Mouse (Mus musculus) CD8-positive naive resting alpha-beta T cell, adult 2 months (primary cell): ENCODE results near the gene Ntn1.

Source experiments
- DNase-seq, 2 experiments: peaks; one replicate each; pipeline ENCODE4 v3.0.0; 2022; ENCODE audit warnings: low read depth in 2 of 2, low spot score in 2 of 2

The Ntn1 gene

GRCm38 (mm10) chr11:68339856-68340255 is 60.8 kb downstream of the Ntn1 start:
- DNase-seq: no peak

GRCm38 (mm10) chr11:68339331-68339730 is 61.3 kb downstream of the Ntn1 start:
- DNase-seq: no peak

DNA sequence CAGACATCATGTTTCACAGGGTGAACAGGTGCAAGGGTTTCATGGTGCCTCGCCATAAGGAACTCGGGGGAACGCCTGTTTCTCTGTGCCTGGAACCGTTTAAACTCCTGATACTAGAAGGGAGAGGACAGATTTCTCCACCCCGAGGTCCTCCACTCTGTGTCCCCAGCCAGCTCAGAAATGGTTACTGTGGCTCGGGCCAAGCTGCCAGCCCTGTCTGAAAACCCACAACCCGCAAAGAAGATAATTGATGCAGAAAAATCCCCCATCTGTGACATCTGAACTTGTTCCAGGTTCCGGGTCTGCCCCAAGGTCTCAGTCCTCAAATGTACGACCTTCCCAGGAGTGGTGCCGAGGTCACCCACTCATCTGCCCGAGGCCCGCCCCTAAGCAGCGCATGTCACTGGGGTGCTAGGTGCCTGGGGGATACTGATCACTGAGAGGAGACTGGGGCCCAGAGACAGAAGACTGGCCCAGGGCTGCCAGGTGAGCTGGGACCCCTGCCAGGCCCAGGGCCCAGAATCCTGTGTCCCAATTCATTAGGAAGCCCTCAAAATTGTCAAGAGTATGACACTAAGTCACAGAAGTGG is 68.9 kb downstream of the Ntn1 start:
- no peak for DNase-seq

DNA sequence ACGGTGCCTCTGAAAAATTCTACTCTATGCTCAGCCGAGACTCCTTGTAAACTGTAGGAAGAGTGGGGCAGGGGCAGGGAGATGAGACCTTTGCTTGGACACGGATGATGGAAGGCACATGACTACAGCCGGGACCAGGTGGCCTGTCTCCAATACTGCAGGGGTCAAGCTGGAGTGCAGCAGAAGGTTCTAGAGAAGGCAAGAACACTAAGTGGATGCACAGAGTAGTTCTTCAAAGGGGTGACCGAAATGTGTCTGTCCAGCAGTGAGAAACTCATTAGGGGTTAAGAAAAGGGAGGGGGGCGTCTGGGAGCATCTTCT is 69.5 kb downstream of the Ntn1 start:
- no peak for DNase-seq

DNA sequence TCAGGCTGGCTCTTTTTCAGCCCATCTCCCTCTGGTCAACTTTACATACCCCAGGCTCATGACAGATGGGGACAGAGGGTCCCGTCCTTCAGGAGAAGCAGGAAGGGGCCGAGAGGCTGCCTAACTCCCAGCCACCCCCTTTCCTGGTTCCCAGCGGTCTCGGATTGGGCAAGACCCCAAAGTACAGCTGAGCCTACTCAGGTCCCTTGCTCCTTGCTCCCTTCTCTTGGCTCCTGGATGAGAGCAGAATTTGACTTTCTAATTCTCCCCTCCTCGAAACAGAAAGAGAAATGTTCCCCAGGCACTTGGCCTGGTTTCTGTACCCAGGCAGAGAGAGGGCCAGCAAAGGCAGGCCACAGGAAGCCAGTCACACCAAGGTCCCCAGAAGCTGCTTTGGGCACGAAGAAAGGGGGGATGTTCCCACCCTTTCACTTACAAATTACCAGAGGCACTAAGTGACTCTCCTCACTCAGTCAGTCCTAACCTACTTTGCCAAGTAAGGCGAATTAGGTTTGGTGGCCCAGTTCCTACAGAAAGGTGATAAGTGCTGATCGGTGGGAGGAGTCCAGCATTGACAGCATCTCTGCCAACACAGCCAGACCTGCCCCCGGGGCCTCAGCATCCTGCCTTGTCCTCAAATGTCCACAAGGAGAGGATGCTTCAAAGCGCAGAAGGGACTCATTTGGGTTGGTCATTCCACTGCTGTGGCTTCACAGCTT is 70.1 kb downstream of the Ntn1 start:
- DNase-seq: no peak

DNA sequence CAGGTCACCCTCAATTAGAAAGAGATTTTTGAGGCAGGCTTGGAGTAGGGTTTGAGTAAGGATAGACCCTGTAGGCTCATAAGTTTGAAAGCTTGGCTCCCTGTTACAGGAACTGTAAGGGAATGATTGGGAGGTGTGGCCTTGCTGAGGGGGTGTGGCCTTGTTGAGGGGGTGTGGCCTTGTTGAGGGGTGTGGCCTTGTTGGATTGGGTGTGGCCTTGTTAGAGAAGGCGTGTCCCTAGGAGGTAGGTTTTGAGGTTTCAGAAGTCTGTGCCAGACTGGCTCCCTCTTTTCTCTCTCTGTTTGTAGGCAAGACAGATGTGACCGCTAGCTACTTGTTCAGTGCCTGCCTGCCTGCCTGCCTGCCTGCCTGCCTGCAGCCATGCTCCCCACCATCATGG is 75.8 kb downstream of the Ntn1 start:
- no peak for DNase-seq

DNA sequence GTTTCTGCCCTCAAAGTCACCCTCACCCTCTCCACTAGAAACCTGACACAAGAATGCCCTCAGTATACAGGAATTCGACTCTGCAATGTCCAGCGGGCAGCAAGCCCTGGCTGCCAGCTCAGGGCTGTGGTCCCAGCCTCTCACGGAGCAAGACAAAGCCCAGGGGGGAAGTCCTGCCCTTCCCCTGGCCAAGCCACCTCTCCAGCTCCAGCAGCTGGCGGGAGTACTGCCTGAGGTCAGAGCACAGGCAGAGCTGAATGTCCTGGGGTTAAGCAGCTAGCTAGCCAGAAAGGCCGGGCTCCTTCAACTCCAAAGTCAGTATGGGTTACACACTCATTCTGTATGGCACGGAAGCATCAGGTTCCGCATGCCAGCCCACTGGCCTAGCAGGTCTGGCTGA is 79.2 kb downstream of the Ntn1 start:
- no peak for DNase-seq

GRCm38 (mm10) chr11:68315551-68316130 is 85.0 kb downstream of the Ntn1 start:
- DNase-seq: no peak

DNA sequence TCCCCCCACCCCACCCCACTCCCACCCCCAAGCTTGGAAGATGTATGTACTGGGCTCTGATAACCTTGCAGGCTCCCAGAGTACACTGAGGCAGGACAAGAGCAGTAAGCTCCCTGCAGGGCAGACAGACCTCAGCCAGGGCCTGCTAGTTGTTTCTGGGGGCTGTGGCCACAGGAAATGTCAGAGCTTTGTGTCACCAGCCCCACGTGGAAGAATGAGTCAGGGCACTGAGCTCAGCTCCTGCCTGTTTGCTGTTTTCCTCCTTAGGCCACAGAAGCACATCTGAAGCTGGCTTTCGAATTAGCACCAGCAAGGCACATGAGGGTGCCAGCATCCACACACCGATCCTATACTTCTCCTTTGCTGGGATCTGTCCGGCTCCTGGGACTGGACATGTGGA is 86.8 kb downstream of the Ntn1 start:
- DNase-seq: no peak

GRCm38 (mm10) chr11:68313065-68313464 is 87.6 kb downstream of the Ntn1 start:
- no peak for DNase-seq

- no peak for DNase-seq
These were observed 91.6 kb downstream of the Ntn1 start for GRCm38 (mm10) chr11:68308911-68309580.

DNA sequence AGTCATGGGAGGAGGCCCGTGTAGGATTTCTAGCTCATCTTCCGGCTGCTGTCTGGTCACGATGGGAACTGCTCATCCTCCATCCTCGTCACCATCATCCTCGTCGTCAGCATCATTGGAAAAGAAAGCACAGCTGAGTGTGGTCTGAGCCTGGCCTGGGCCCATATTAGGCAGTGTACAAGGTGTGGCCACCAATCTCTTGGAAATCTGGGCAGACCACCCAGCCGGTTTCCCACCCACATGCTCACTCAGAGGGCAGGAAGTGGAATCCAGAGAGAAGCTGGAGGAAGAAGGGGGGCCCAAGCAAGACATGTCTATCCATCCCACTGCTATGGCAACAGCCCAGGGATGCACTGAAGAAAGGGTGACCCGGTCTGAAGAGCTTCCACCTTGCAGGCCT is 94.6 kb downstream of the Ntn1 start:
- DNase-seq: no peak

GRCm38 (mm10) chr11:68302323-68302722 is 98.3 kb downstream of the Ntn1 start:
- DNase-seq: no peak

- no peak for DNase-seq
These were observed 99.0 kb downstream of the Ntn1 start for GRCm38 (mm10) chr11:68301660-68302059.

GRCm38 (mm10) chr11:68295474-68295873 is 105.1 kb downstream of the Ntn1 start:
- DNase-seq: no peak

- no peak for DNase-seq
These were observed 110.0 kb downstream of the Ntn1 start for GRCm38 (mm10) chr11:68290631-68291030.

- DNase-seq: no peak
These were observed 113.3 kb downstream of the Ntn1 start for GRCm38 (mm10) chr11:68287331-68287730.

DNA sequence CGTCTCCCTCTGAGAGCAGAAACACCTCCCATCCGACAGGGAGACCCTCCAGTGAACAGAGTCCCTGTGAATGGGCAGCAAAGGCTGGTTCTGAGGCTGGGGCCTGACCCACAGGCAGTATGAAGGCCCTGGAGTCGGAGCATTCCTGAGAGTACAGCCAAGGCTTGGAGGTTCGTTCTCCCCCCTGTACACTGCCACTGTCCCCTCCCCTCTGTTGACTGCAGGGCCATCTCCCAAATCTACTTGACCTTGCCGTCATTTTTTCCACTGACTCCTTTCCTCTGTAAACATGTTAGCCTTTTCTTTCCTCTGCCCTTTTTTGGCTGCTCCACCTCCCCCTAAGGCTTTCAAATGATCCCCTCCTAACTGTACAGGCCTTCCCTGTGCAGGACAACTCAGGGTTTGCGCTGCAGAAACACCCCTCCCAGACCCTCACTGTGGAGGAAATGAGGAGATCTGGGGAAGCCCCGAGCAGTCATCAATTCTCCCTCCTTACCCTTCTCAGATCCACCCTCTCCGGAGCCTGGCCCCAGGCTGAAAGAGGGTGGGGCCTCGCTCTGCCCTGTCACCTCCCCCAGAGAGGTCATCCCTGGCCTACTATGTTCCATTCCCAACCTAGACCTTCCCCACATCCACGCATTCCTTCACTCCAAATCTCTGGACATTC is 114.3 kb downstream of the Ntn1 start:
- no peak for DNase-seq

GRCm38 (mm10) chr11:68285754-68286141 is 114.9 kb downstream of the Ntn1 start:
- no peak for DNase-seq

- DNase-seq: no peak
These were observed 120.6 kb downstream of the Ntn1 start for GRCm38 (mm10) chr11:68280001-68280510.

DNA sequence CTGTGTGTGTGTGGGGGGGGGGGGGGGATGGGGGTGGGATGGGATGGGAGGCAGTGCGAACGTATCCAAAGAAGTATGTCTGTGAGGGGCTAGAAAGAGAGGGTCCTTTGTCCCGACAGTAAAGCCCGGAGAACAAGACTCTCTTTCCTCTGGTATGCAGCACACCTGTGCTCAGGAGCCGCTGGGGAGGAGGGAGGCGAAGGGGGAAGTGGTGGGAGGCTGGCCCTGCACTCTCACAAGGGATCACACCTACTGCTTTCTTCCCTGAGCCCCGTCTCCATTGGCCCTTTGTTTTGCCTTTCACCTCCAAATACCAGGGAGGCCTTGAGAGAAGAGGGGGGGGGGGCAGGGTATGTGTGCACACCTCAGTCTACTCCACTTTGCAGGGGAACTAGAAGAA is 123.7 kb downstream of the Ntn1 start:
- no peak for DNase-seq
